Mouse (Mus musculus) lung, adult 18-20 months (tissue): ENCODE measurements around the gene Ucp2.

Experiments
- DNase-seq, 2 experiments: peaks; one replicate each; pipeline ENCODE4 v3.0.0; 2022; ENCODE audit warnings: mixed read lengths in 2 of 2

Ucp2 gene

GRCm38 (mm10) chr7:100493117-100493483 lies at the start of gene Ucp2:
Gene Ucp2, plus strand, starts transcription at chr7:100493337.
- peak; percentile 96 for DNase-seq

GRCm38 (mm10) chr7:100443728-100444127 lies 49.4 kb upstream of the Ucp2 start:
- no peak for DNase-seq

GRCm38 (mm10) chr7:100446271-100446670 lies 46.9 kb upstream of the Ucp2 start:
- DNase-seq, result no peak

- DNase-seq, result no peak
These were observed 44.6 kb upstream of the Ucp2 start for GRCm38 (mm10) chr7:100448530-100448929.

GRCm38 (mm10) chr7:100448985-100449384 lies 44.2 kb upstream of the Ucp2 start:
- no peak for DNase-seq

GRCm38 (mm10) chr7:100458153-100458552 lies 35.0 kb upstream of the Ucp2 start:
- DNase-seq, result no peak

GRCm38 (mm10) chr7:100459862-100460261 lies 33.3 kb upstream of the Ucp2 start:
- no peak for DNase-seq

- peak; percentile 88 to 92 for DNase-seq
These were observed 31.5 kb upstream of the Ucp2 start for GRCm38 (mm10) chr7:100461621-100462151.

GRCm38 (mm10) chr7:100463194-100463593 lies 29.9 kb upstream of the Ucp2 start:
- no peak for DNase-seq

GRCm38 (mm10) chr7:100463757-100464156 lies 29.4 kb upstream of the Ucp2 start:
- no peak for DNase-seq

- DNase-seq, result no peak
These were observed 28.9 kb upstream of the Ucp2 start for GRCm38 (mm10) chr7:100464248-100464647.

GRCm38 (mm10) chr7:100465248-100465647 lies 27.9 kb upstream of the Ucp2 start:
- peak; percentile 49 to 72 for DNase-seq

GRCm38 (mm10) chr7:100465656-100466309 lies 27.4 kb upstream of the Ucp2 start:
- DNase-seq, result peak; percentile 94 to 96

GRCm38 (mm10) chr7:100466781-100467510 lies 26.2 kb upstream of the Ucp2 start:
- DNase-seq, result no peak

GRCm38 (mm10) chr7:100468761-100469160 lies 24.4 kb upstream of the Ucp2 start:
- DNase-seq, result no peak

- no peak for DNase-seq
These were observed 23.6 kb upstream of the Ucp2 start for GRCm38 (mm10) chr7:100469502-100469901.

GRCm38 (mm10) chr7:100470796-100471406 lies 22.2 kb upstream of the Ucp2 start:
- DNase-seq, result no peak

GRCm38 (mm10) chr7:100471407-100471797 lies 21.7 kb upstream of the Ucp2 start:
- no peak for DNase-seq

- DNase-seq, result peak; percentile 11 to 39
These were observed 20.4 kb upstream of the Ucp2 start, which contains the start of gene Ucp3 for GRCm38 (mm10) chr7:100472777-100473176. Gene Ucp3, plus strand, starts transcription at chr7:100472990.

- no peak for DNase-seq
These were observed 19.2 kb upstream of the Ucp2 start for GRCm38 (mm10) chr7:100473846-100474454.

GRCm38 (mm10) chr7:100474680-100475079 lies 18.5 kb upstream of the Ucp2 start:
- peak; percentile 62 to 76 for DNase-seq

GRCm38 (mm10) chr7:100479100-100479822 lies 13.9 kb upstream of the Ucp2 start:
- DNase-seq, result no peak

GRCm38 (mm10) chr7:100479823-100480164 lies 13.3 kb upstream of the Ucp2 start:
- DNase-seq, result no peak
